Mouse (Mus musculus): Measurements from ENCODE around the gene Cd6. TPM values are rescaled to one million over a fixed set of nuclear protein-coding genes. Genes with fewer than 3 reads are reported as not detected.

The Cd6 gene
- polyA plus RNA-seq (2011; ENCODE audit: insufficient read length, low read depth, missing spikeins): not detected in 2 replicates

DNA sequence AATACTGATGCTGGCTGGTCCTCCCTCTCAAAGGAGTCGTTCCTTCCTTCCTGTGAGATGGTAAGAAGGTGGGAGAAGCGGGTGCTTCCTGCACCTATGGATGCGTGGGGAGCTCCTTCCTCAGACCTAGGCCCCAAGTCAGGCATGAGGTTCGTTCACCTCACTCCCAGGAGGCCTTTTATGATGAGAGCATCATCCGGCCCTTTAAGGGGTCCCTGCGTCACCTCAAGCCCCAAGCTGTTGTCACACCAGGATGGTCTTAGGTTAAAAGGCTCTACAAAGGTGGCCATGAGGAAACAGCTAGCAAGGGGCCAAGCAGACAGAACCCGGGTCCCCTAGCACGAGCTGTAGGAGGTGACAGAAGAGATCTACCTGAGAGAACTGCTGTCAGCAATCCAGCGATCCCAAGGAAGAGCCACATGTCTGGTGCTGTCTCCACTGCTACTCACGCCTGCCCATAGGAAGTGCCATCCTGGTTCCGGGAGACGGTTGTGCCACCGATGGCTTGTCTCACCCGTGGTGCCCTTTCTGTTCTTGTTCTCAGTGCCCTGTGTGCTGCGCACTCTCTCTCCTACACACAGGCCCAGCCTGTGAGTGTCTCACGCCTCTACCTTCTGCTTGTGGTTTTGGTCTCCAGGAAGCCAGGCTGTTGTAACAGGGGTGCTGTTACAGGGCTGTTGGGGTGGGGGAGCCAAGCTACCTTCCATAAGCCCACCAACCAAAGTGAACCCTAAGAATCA is at the start of gene Cd6:
Gene Cd6, minus strand, starts transcription at position 623 of the 740 bp plus-strand sequence.
- Histone ChIP-seq H3K27ac (ENCODE audit: insufficient read depth, low read length) (no peak within 1 kb of the TSS), H3K4me3 (ENCODE audit: insufficient read depth, low read length) (no peak within 1 kb of the TSS), H3K4me1 (ENCODE audit: control insufficient read depth, insufficient read depth, low read length) (peaks cover 3% of the 10 kb centered on the region)
- TF ChIP-seq POLR2A (IDR thresholded peaks at IDR 0.05; ENCODE audit: low read depth, low read length) (no peak), CTCF (IDR thresholded peaks at IDR 0.05; ENCODE audit: borderline replicate concordance, insufficient read depth, low read length) (no peak)

DNA sequence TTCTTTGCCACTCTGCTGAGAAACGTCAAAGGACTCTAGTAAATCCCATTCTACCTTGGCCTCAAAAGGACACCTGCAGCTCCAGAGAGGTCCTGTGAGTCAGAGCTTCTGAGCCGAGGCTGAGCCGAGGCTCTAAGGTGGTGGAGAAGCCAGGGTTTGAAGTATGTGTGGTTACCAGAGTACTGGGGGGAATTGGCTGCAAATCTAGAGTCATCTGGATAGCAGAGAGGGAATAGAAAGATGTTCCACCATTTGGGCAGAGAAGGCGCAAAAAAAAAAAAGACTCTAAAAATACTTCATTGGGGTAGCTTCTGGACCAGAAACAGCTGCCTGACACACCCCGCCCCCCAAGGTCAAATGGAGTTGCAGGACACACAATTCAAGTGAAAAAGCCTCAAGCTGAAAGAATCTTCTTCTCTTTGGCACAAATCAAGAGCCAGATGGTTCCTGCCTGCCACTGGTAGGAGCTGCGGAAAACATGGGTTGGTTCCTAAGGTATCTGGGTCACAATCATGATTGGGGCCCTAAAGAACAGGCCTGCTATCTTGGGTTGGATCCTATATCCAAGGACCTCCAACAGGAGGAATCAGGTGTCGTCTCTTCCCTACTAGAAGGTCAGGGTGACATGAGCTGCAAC is 48.5 kb upstream of the Cd6 start:
- TF ChIP-seq CTCF (IDR thresholded peaks at IDR 0.05; ENCODE audit: borderline replicate concordance, insufficient read depth, low read length) (no peak), POLR2A (IDR thresholded peaks at IDR 0.05; ENCODE audit: low read depth, low read length) (no peak)
- no peak overlapping the region for H3K27ac ChIP-seq (ENCODE audit: insufficient read depth, low read length)
- peaks cover 3% of the 10 kb centered on the region for H3K4me1 ChIP-seq (ENCODE audit: control insufficient read depth, insufficient read depth, low read length)
- no peak overlapping the region for H3K4me3 ChIP-seq (ENCODE audit: insufficient read depth, low read length)

DNA sequence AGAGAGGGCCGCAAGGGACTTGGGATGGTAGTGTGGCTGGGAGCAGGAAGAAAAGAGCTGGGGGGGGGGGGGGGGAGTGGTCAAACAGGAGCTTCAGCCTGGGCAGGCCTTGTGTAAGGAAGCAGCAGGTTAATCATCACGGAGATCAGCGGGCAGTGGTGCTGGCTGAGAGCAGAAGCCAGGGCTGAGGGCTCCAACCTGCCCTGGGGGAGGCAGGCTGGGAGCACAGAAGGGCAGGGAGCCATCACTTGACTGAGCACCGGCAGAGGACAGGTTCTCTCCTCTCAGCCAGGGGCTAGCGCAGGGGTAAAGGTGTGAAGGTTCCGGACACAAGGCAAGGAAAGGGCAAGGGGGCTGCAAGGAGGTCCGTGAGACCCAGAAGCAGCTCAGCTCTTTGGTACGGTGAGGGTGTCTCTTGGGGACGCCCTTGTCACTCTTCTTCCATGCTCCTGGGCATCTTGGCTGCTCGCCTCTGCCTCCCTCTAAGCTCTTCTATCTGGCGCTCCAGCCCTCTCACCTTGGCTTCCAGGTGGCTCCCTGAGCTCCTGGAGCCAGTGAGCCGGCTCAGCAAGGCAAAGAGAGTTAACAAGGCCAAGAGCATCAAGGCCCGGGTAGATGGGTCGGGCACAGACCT is 41.6 kb upstream of the Cd6 start:
- Histone ChIP-seq H3K4me1 (ENCODE audit: control insufficient read depth, insufficient read depth, low read length) (peaks cover 5% of the 10 kb centered on the region; the same call in 1 of the 2 replicates), H3K27ac (ENCODE audit: insufficient read depth, low read length) (no peak overlapping the region), H3K4me3 (ENCODE audit: insufficient read depth, low read length) (no peak overlapping the region)
- TF ChIP-seq POLR2A (IDR thresholded peaks at IDR 0.05; ENCODE audit: low read depth, low read length): no peak
- TF ChIP-seq CTCF (IDR thresholded peaks at IDR 0.05; ENCODE audit: borderline replicate concordance, insufficient read depth, low read length): no peak

DNA sequence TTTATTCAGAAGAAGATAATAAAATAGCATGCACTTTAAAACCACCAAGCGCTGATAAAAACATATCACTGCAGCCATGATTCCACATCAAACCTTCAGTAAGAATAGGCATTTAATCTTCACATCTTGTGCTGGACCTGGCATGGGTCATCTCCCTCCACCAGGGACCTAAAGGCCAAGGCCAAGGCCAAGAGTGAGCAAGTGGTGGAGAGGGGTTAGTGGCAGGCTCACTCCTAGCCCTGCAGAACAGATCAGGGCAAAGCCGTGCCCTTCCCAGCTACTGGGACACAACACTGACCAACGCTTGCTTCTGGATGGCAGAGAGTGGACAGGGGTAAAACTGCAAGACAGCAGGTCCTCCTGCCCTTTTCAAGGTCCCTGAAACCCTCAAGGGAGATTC is 40.8 kb upstream of the Cd6 start:
- no peak overlapping the region for H3K27ac ChIP-seq (ENCODE audit: insufficient read depth, low read length)
- TF ChIP-seq CTCF (IDR thresholded peaks at IDR 0.05; ENCODE audit: borderline replicate concordance, insufficient read depth, low read length) (no peak), POLR2A (IDR thresholded peaks at IDR 0.05; ENCODE audit: low read depth, low read length) (no peak)
- H3K4me3 ChIP-seq (ENCODE audit: insufficient read depth, low read length): no peak overlapping the region
- H3K4me1 ChIP-seq (ENCODE audit: control insufficient read depth, insufficient read depth, low read length): peaks cover 5% of the 10 kb centered on the region; the same call in 1 of the 2 replicates

DNA sequence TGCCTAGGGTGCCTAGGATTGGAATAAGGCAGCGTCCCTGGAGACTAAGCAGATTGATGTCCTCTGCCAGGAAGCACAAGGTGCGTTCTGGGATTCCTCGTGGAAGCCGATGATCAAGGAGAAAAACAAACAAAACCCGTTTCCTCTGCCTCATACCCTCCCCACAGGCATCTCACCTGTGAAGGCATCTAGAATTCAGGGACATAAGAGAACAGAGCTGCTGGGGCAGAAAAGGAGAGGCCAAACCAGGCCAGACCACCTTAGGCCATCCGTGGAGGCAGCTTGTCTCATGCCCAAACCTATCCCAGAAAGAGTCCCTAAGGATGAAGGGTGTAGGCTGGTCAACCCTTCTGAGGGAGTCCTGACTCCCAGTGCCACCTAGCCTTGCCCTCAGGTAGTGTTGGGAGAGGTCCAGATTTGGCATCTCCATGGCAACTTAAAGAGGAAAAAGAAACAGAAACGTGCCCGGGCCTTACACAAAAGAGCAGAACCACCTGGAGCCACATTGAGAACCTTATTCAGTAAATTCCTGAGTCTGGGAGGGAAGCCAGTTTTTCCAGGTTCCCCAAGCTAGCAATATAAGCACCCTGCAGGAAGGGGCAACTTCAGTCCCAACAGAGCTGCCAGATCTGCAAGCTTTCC is 40.1 kb upstream of the Cd6 start, which contains the start of gene Tmem132a:
Gene Tmem132a, minus strand, starts transcription at position 55 of the 642 bp plus-strand sequence.
- TF ChIP-seq POLR2A (IDR thresholded peaks at IDR 0.05; ENCODE audit: low read depth, low read length) (no peak), CTCF (IDR thresholded peaks at IDR 0.05; ENCODE audit: borderline replicate concordance, insufficient read depth, low read length) (no peak)
- H3K4me1 ChIP-seq (ENCODE audit: control insufficient read depth, insufficient read depth, low read length): peaks cover 5% of the 10 kb centered on the region; the same call in 1 of the 2 replicates
- no peak within 1 kb of the TSS for H3K27ac ChIP-seq (ENCODE audit: insufficient read depth, low read length)

DNA sequence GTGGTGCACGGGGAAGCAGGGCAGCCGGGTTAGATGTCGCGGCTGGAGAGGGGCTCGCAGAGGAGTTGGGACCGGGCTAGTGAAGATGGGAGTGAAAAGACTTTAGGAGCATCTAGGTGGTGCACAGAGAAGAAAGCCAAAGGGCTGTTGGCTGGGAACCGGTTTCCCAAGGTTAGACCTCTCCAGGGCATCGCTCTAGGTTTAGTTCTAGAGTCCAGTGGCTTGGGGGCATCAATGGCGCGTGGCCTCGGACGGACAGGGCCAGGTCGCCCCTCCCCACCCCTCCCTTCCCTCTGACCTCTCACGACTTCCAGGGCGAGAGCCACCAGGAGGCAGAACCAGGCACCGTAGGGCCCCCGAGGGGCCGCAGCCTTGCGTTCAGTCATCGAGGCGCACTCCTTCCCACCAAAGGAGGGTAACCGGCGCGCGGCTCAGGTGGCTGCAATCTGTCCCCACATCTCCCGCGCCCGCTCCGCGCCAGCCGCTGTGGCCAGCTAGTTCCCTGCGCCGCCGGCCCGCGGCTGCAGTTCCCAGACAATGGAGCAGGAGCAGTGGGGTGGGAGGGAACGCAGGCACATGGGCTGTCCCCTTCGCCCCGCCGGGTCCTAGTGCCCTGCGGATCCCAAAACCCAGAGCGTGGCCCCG is 39.5 kb upstream of the Cd6 start:
- H3K27ac ChIP-seq (ENCODE audit: insufficient read depth, low read length): no peak overlapping the region
- H3K4me1 ChIP-seq (ENCODE audit: control insufficient read depth, insufficient read depth, low read length): peaks cover 5% of the 10 kb centered on the region; the same call in 1 of the 2 replicates
- TF ChIP-seq POLR2A (IDR thresholded peaks at IDR 0.05; ENCODE audit: low read depth, low read length) (peak; percentile 95), CTCF (IDR thresholded peaks at IDR 0.05; ENCODE audit: borderline replicate concordance, insufficient read depth, low read length) (no peak)
- H3K4me3 ChIP-seq (ENCODE audit: insufficient read depth, low read length): peak overlapping the region; percentile 82

More for the DNA sequence above, 40.1 kb upstream of the Cd6 start, which contains the start of gene Tmem132a:
- peak within 1 kb of the TSS; percentile 82 for H3K4me3 ChIP-seq (ENCODE audit: insufficient read depth, low read length)

DNA sequence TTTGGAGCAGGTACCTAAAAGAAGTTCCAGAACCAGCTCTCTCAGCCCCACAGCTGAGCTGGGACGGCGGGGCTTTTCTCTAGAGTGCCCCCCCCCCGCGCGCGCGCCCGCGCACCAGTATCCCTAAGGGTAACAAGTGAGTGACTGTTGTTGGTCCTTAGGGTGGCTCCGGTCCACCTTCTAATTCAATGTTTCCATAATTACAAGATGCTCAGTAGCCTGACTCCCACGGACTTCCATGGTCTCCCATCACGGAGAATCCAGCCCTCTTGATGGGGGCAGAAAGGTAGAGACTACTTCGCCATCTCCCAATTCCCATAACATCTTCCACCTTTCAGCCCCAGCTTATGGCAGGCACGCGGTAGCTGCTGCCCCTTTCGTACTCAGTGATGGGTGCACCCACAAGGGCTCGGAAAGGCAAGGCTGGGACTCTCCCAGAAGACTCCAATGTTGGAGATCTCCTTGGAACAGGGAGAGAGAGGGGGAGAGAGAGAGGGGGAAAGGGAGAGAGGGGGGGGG is 38.8 kb upstream of the Cd6 start:
- H3K27ac ChIP-seq (ENCODE audit: insufficient read depth, low read length): no peak overlapping the region
- peak overlapping the region; percentile 82 for H3K4me3 ChIP-seq (ENCODE audit: insufficient read depth, low read length)
- no peak for TF ChIP-seq CTCF (IDR thresholded peaks at IDR 0.05; ENCODE audit: borderline replicate concordance, insufficient read depth, low read length)
- TF ChIP-seq POLR2A (IDR thresholded peaks at IDR 0.05; ENCODE audit: low read depth, low read length): no peak
- peaks cover 5% of the 10 kb centered on the region; the same call in 1 of the 2 replicates for H3K4me1 ChIP-seq (ENCODE audit: control insufficient read depth, insufficient read depth, low read length)

DNA sequence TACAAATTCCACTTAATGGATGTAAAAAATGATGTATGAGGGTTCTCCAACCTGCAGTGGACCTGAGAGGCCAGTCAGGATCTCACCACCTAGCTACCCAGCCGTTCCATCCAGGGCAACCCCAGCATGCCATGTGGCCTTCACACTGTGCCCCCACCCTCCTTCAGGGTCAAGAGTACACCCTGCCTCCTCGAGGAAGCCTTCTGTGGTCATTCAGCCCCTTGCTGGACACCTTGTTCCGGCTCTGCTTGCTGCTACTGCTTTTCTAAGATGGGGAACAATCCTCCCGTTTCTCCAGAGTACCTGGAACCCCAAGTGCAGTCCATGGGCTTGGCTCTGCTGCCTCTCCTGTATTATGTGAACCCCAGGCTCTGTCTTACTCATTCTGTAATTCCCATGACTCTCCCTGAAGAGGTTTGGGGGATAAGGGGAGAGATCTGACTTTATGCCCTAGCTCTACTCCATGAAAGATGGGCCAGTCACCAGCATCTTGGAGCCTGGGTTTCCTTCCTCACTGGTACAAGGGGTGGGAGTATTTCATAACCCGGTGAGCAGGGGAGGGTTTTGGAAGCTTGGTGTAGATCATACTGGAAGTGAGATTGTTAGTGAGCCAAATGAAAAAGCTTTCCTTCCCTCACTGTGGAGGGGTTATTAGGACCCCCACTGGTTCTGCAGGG is 38.2 kb upstream of the Cd6 start:
- Histone ChIP-seq H3K27ac (ENCODE audit: insufficient read depth, low read length) (no peak overlapping the region), H3K4me3 (ENCODE audit: insufficient read depth, low read length) (peak overlapping the region; percentile 82), H3K4me1 (ENCODE audit: control insufficient read depth, insufficient read depth, low read length) (peaks cover 5% of the 10 kb centered on the region; the same call in 1 of the 2 replicates)
- TF ChIP-seq CTCF (IDR thresholded peaks at IDR 0.05; ENCODE audit: borderline replicate concordance, insufficient read depth, low read length): no peak
- no peak for TF ChIP-seq POLR2A (IDR thresholded peaks at IDR 0.05; ENCODE audit: low read depth, low read length)

Data from embryonic fibroblast, embryonic 13.5 days (primary cell).